Mouse (Mus musculus): ENCODE measurements around the gene Kcnj12. TPM values are rescaled to one million over a fixed set of nuclear protein-coding genes. Genes with fewer than 3 reads are reported as not detected.

Gene Kcnj12
- polyA plus RNA-seq (2014; fragmentation: Illumina TruSeq; extraction: RNeasy Lipid Tissue Mini Kit (QIAGEN cat#74804); ENCODE audit: low replicate concordance) = not detected

DNA sequence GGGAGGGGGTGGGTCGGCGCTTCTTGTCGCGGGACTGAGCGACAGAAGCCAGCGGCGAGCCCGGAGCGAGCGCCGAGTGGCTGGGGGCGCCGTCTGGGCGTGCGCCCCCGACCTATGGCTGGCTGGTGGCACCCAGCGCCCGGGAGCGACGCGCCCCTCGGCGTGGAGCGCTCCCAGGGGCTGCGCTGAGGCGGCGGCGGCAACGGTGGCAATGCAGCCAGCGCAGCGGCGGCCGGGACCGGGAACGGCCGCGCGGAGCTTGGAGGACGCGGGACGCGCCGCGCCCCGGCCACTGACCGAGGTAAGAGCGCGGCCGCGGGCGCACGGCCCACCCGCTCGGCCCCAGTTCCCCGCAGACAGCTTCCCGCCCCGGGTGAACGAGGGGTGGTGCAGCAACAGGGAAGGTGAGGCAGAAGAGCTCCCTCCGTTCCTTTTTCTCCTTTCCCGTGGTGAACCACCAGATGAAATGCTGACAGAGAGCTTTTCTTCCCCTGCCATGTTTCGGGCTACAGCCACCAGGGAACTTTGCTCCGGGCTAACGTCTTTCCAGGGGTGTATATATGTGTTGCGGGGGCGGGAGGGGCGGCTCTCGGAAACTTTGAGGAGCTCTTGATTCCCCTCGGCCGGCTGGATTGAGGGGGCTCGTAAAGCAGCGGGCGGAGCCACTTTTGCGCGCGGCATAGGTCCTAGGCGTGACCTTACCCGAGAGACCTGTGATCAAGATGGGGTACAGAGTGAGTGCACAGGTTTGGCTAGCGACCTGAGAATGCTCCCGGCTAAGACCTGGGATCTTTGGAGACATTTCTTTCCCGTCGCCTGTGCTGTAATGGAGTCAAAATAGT is at the start of gene Kcnj12:
TSS of gene Kcnj12 (plus strand) at position 15 of the 842 bp plus-strand sequence.

Other genes starting within 250 kb of the Kcnj12 start
- gene Top3a, start 245.2 kb upstream of the Kcnj12 start, polyA plus RNA-seq (2014; fragmentation: Illumina TruSeq; extraction: RNeasy Lipid Tissue Mini Kit (QIAGEN cat#74804); ENCODE audit: low replicate concordance) = 2.4 TPM
- 7.8 TPM for gene Smcr8, start 245.0 kb upstream of the Kcnj12 start, polyA plus RNA-seq (2014; fragmentation: Illumina TruSeq; extraction: RNeasy Lipid Tissue Mini Kit (QIAGEN cat#74804); ENCODE audit: low replicate concordance)
- gene Shmt1, start 210.8 kb upstream of the Kcnj12 start, polyA plus RNA-seq (2014; fragmentation: Illumina TruSeq; extraction: RNeasy Lipid Tissue Mini Kit (QIAGEN cat#74804); ENCODE audit: low replicate concordance) = 16.9 TPM
- 3.8 TPM for gene Dhrs7b, start 191.9 kb upstream of the Kcnj12 start, polyA plus RNA-seq (2014; fragmentation: Illumina TruSeq; extraction: RNeasy Lipid Tissue Mini Kit (QIAGEN cat#74804); ENCODE audit: low replicate concordance)
- gene Tmem11, start 143.3 kb upstream of the Kcnj12 start, polyA plus RNA-seq (2014; fragmentation: Illumina TruSeq; extraction: RNeasy Lipid Tissue Mini Kit (QIAGEN cat#74804); ENCODE audit: low replicate concordance) = 7.2 TPM
- 0.33 TPM for gene Natd1, start 107.8 kb upstream of the Kcnj12 start, polyA plus RNA-seq (2014; fragmentation: Illumina TruSeq; extraction: RNeasy Lipid Tissue Mini Kit (QIAGEN cat#74804); ENCODE audit: low replicate concordance)
- 9.4 TPM for gene Map2k3, start 90.5 kb upstream of the Kcnj12 start, polyA plus RNA-seq (2014; fragmentation: Illumina TruSeq; extraction: RNeasy Lipid Tissue Mini Kit (QIAGEN cat#74804); ENCODE audit: low replicate concordance)
- gene Tnfrsf13b, start 104.2 kb downstream of the Kcnj12 start, polyA plus RNA-seq (2014; fragmentation: Illumina TruSeq; extraction: RNeasy Lipid Tissue Mini Kit (QIAGEN cat#74804); ENCODE audit: low replicate concordance) = 4.5 TPM
- gene Usp22, start 152.5 kb downstream of the Kcnj12 start, polyA plus RNA-seq (2014; fragmentation: Illumina TruSeq; extraction: RNeasy Lipid Tissue Mini Kit (QIAGEN cat#74804); ENCODE audit: low replicate concordance) = 12.7 TPM
- not detected for gene Aldh3a1, start 185.0 kb downstream of the Kcnj12 start, polyA plus RNA-seq (2014; fragmentation: Illumina TruSeq; extraction: RNeasy Lipid Tissue Mini Kit (QIAGEN cat#74804); ENCODE audit: low replicate concordance)
- 169 TPM for gene Aldh3a2, start 244.9 kb downstream of the Kcnj12 start, polyA plus RNA-seq (2014; fragmentation: Illumina TruSeq; extraction: RNeasy Lipid Tissue Mini Kit (QIAGEN cat#74804); ENCODE audit: low replicate concordance)